Mouse (Mus musculus) CH12.LX (cell line): ENCODE data around the gene Ccdc157. TPM values are rescaled to one million over a fixed set of nuclear protein-coding genes. Genes with fewer than 3 reads are reported as not detected.

ENCODE experiments used
- DNase-seq: peaks from one replicate; pipeline ENCODE4 v3.0.0-alpha.2; 2013; ENCODE audit errors: extremely low read depth
- H3K27ac ChIP-seq: 2 replicates; pipeline ENCODE4 v1.5.1; 2012; ENCODE audit warnings: low read depth, mild to moderate bottlenecking, control low read depth, moderate library complexity; ENCODE audit not compliant: insufficient read depth
- H3K27me3 ChIP-seq: replicated peaks from 2 replicates; pipeline ENCODE3; 2012; ENCODE audit warnings: inconsistent platforms
- H3K36me3 ChIP-seq, 2 experiments: replicated peaks in 1 of 2; 2 replicates each; pipeline versions ENCODE3 to v1.6.1; 2012; ENCODE audit warnings: inconsistent platforms in 1 of 2, low read length in 1 of 2, mild to moderate bottlenecking in 1 of 2, mixed read lengths in 1 of 2, moderate library complexity in 1 of 2; ENCODE audit not compliant: control insufficient read depth in 1 of 2, insufficient read depth in 1 of 2
- H3K4me1 ChIP-seq, 2 experiments: 2 replicates each; pipeline ENCODE4 v1.6.1; 2012; ENCODE audit warnings: inconsistent platforms in 1 of 2, moderate library complexity in 1 of 2; ENCODE audit not compliant: insufficient read depth in 2 of 2, control insufficient read depth in 1 of 2
- H3K4me2 ChIP-seq: 2 replicates; pipeline ENCODE4 v1.6.1; 2012; ENCODE audit warnings: low read depth, mild to moderate bottlenecking, control low read depth; ENCODE audit not compliant: poor library complexity, insufficient read depth, severe bottlenecking
- H3K4me3 ChIP-seq, 3 experiments: fragments of 150-350 bp in 1 of 3; sonication (generic) in 1 of 3; replicated peaks in 1 of 3; 2 replicates each; pipeline versions ENCODE3 to v1.5.1; 2011 to 2012; ENCODE audit warnings: low read depth in 2 of 3, low read length in 2 of 3, mild to moderate bottlenecking in 2 of 3, moderate library complexity in 2 of 3, control low read depth in 1 of 3, improper control_type of control experiment in 1 of 3, inconsistent platforms in 1 of 3, mixed read lengths in 1 of 3; ENCODE audit not compliant: poor library complexity in 1 of 3
- H3K79me2 ChIP-seq: replicated peaks from 2 replicates; pipeline ENCODE4 v1.6.1; 2012; ENCODE audit warnings: mild to moderate bottlenecking, moderate library complexity; ENCODE audit not compliant: control insufficient read depth, poor library complexity, insufficient read depth, severe bottlenecking; ENCODE audit errors: extremely low read depth
- H3K9ac ChIP-seq: 2 replicates; pipeline ENCODE4 v1.6.1; 2012; ENCODE audit warnings: low read depth, mild to moderate bottlenecking, control low read depth, moderate library complexity; ENCODE audit not compliant: insufficient read depth
- H3K9me3 ChIP-seq: replicated peaks from 2 replicates; pipeline ENCODE3; 2012; ENCODE audit warnings: low read length, inconsistent platforms, mixed read lengths
- BHLHE40 ChIP-seq: IDR thresholded peaks from 2 replicates; pipeline ENCODE4 v1.6.1; 2011; ENCODE audit warnings: mild to moderate bottlenecking, low read depth, low read length, improper control_type of control experiment
- CHD1 ChIP-seq: IDR thresholded peaks from 2 replicates; pipeline ENCODE4 v1.6.1; 2012; ENCODE audit warnings: low read depth, low read length, improper control_type of control experiment, inconsistent platforms
- CHD2 ChIP-seq: IDR thresholded peaks from 2 replicates; pipeline ENCODE4 v1.6.1; 2011; ENCODE audit warnings: low read length, improper control_type of control experiment
- CTCF ChIP-seq, 2 experiments: IDR thresholded peaks in 1 of 2; conservative IDR thresholded peaks in 1 of 2; 2 replicates each; pipeline ENCODE4 v1.5.1; 2011 to 2012; ENCODE audit warnings: low read depth in 2 of 2, low read length in 2 of 2, improper control_type of control experiment in 1 of 2, inconsistent platforms in 1 of 2, mild to moderate bottlenecking in 1 of 2, moderate library complexity in 1 of 2
- E2F4 ChIP-seq: IDR thresholded peaks from 2 replicates; pipeline ENCODE4 v1.6.1; 2011; ENCODE audit warnings: low read depth, low read length, improper control_type of control experiment; ENCODE audit not compliant: insufficient replicate concordance
- ELF1 ChIP-seq: IDR thresholded peaks from 2 replicates; pipeline ENCODE4 v1.6.1; 2014; ENCODE audit warnings: low read depth, mild to moderate bottlenecking, inconsistent platforms, low read length, improper control_type of control experiment
- EP300 ChIP-seq: IDR thresholded peaks from 2 replicates; pipeline ENCODE4 v1.6.1; 2011; ENCODE audit warnings: low read length, improper control_type of control experiment
- ETS1 ChIP-seq: conservative IDR thresholded peaks from 2 replicates; pipeline ENCODE4 v1.6.1; 2012; ENCODE audit warnings: low read depth, mild to moderate bottlenecking, inconsistent platforms, low read length, improper control_type of control experiment, moderate library complexity
- GABPA ChIP-seq: IDR thresholded peaks from 2 replicates; pipeline ENCODE4 v1.6.1; 2012; ENCODE audit warnings: low read depth, low read length, improper control_type of control experiment, inconsistent platforms; ENCODE audit not compliant: insufficient replicate concordance
- HCFC1 ChIP-seq: IDR thresholded peaks from 2 replicates; pipeline ENCODE4 v1.6.1; 2012; ENCODE audit warnings: low read depth, mild to moderate bottlenecking, inconsistent platforms, low read length, improper control_type of control experiment
- IRF4 ChIP-seq: IDR thresholded peaks from 2 replicates; pipeline ENCODE4 v1.6.1; 2014; ENCODE audit warnings: low read depth, mild to moderate bottlenecking, inconsistent platforms, low read length, improper control_type of control experiment
- JUN ChIP-seq: IDR thresholded peaks from 2 replicates; pipeline ENCODE4 v1.6.1; 2011; ENCODE audit warnings: low read depth, mild to moderate bottlenecking, low read length, improper control_type of control experiment, moderate library complexity; ENCODE audit not compliant: insufficient read depth
- JUND ChIP-seq: conservative IDR thresholded peaks from 2 replicates; pipeline ENCODE4 v1.6.1; 2011; ENCODE audit warnings: low read depth, low read length, improper control_type of control experiment
- KAT2A ChIP-seq: IDR thresholded peaks from 2 replicates; pipeline ENCODE4 v1.6.1; 2012; ENCODE audit warnings: low read length, improper control_type of control experiment, inconsistent platforms; ENCODE audit not compliant: insufficient replicate concordance
- MAFK ChIP-seq: IDR thresholded peaks from 2 replicates; pipeline ENCODE4 v1.6.1; 2011; ENCODE audit warnings: low read length, improper control_type of control experiment; ENCODE audit not compliant: insufficient replicate concordance
- MAX ChIP-seq: IDR thresholded peaks from 2 replicates; pipeline ENCODE4 v1.6.1; 2011; ENCODE audit warnings: low read length, improper control_type of control experiment
- MAZ ChIP-seq: IDR thresholded peaks from 2 replicates; pipeline ENCODE4 v1.6.1; 2012; ENCODE audit warnings: low read depth, mild to moderate bottlenecking, inconsistent platforms, low read length, improper control_type of control experiment, moderate library complexity
- MEF2A ChIP-seq: IDR thresholded peaks from 2 replicates; pipeline ENCODE4 v1.6.1; 2014; ENCODE audit warnings: low read depth, mild to moderate bottlenecking, inconsistent platforms, low read length, improper control_type of control experiment, borderline replicate concordance
- MXI1 ChIP-seq: IDR thresholded peaks from 2 replicates; pipeline ENCODE4 v1.6.1; 2011; ENCODE audit warnings: mild to moderate bottlenecking, low read depth, low read length, improper control_type of control experiment
- MYC ChIP-seq: IDR thresholded peaks from 2 replicates; pipeline ENCODE4 v1.6.1; 2011; ENCODE audit warnings: low read depth, mild to moderate bottlenecking, improper control_type of control experiment, low read length
- NELFE ChIP-seq: IDR thresholded peaks from 2 replicates; pipeline ENCODE4 v1.6.1; 2011; ENCODE audit warnings: low read depth, low read length, improper control_type of control experiment
- NRF1 ChIP-seq: IDR thresholded peaks from 2 replicates; pipeline ENCODE4 v1.6.1; 2014; ENCODE audit warnings: low read depth, mild to moderate bottlenecking, inconsistent platforms, low read length, improper control_type of control experiment, moderate library complexity
- PAX5 ChIP-seq: IDR thresholded peaks from 2 replicates; pipeline ENCODE4 v1.6.1; 2012; ENCODE audit warnings: low read length, inconsistent platforms, mixed read lengths
- POLR2A ChIP-seq: IDR thresholded peaks from 2 replicates; pipeline ENCODE4 v1.6.1; 2011; ENCODE audit warnings: low read depth, mild to moderate bottlenecking, improper control_type of control experiment, low read length
- POLR2AphosphoS2 ChIP-seq: IDR thresholded peaks from 2 replicates; pipeline ENCODE4 v1.6.1; 2011; ENCODE audit warnings: low read depth, low read length, improper control_type of control experiment
- RAD21 ChIP-seq: IDR thresholded peaks from 2 replicates; pipeline ENCODE4 v1.6.1; 2011; ENCODE audit warnings: low read depth, mild to moderate bottlenecking, low read length, improper control_type of control experiment, moderate library complexity
- RCOR1 ChIP-seq: conservative IDR thresholded peaks from 2 replicates; pipeline ENCODE4 v1.6.1; 2012; ENCODE audit warnings: low read depth, mild to moderate bottlenecking, inconsistent platforms, low read length, improper control_type of control experiment
- SIN3A ChIP-seq: IDR thresholded peaks from 2 replicates; pipeline ENCODE4 v1.6.1; 2012; ENCODE audit warnings: low read length, improper control_type of control experiment, inconsistent platforms
- SMC3 ChIP-seq: IDR thresholded peaks from 2 replicates; pipeline ENCODE4 v1.6.1; 2011; ENCODE audit warnings: low read depth, low read length, improper control_type of control experiment
- TBP ChIP-seq: conservative IDR thresholded peaks from 2 replicates; pipeline ENCODE4 v1.6.1; 2011; ENCODE audit warnings: low read depth, low read length, improper control_type of control experiment
- TCF12 ChIP-seq: IDR thresholded peaks from 2 replicates; pipeline ENCODE4 v1.6.1; 2014; ENCODE audit warnings: low read depth, mild to moderate bottlenecking, inconsistent platforms, low read length, improper control_type of control experiment
- UBTF ChIP-seq: IDR thresholded peaks from 2 replicates; pipeline ENCODE4 v1.6.1; 2012; ENCODE audit warnings: low read depth, mild to moderate bottlenecking, inconsistent platforms, low read length, improper control_type of control experiment, moderate library complexity
- USF1 ChIP-seq: IDR thresholded peaks from 2 replicates; pipeline ENCODE4 v1.6.1; 2014; ENCODE audit warnings: low read depth, mild to moderate bottlenecking, inconsistent platforms, low read length, improper control_type of control experiment
- USF2 ChIP-seq: conservative IDR thresholded peaks from 2 replicates; pipeline ENCODE4 v1.6.1; 2011; ENCODE audit warnings: low read depth, low read length, improper control_type of control experiment
- ZC3H11A ChIP-seq: IDR thresholded peaks from 2 replicates; pipeline ENCODE4 v1.6.1; 2012; ENCODE audit warnings: low read depth, mild to moderate bottlenecking, inconsistent platforms, low read length, improper control_type of control experiment
- ZKSCAN1 ChIP-seq: IDR thresholded peaks from 2 replicates; pipeline ENCODE4 v1.6.1; 2012; ENCODE audit warnings: low read depth, inconsistent platforms, low read length, improper control_type of control experiment, borderline replicate concordance
- ZMIZ1 ChIP-seq: IDR thresholded peaks from 2 replicates; pipeline ENCODE4 v1.6.1; 2012; ENCODE audit warnings: low read depth, mild to moderate bottlenecking, inconsistent platforms, low read length, improper control_type of control experiment
- ZNF384 ChIP-seq: IDR thresholded peaks from 2 replicates; pipeline ENCODE4 v1.6.1; 2012; ENCODE audit warnings: low read depth, low read length, improper control_type of control experiment, inconsistent platforms
- dilution Hi-C: fragments of 300-500 bp; cut with MboI; formaldehyde crosslinking; loops from 2 replicates; pipeline ENCODE4 v1.14.3; 2020; ENCODE audit warnings: low sequenced_read_pairs; ENCODE audit not compliant: extremely low pct_unique_long_range_greater_than_20kb, extremely low pct_ligation_motif_present
- in situ Hi-C: fragments of 300-500 bp; cut with MboI; formaldehyde crosslinking; loops from 3 replicates; pipeline ENCODE4 v1.14.3; 2019; ENCODE audit warnings: low sequenced_read_pairs, low pct_ligation_motif_present, low pct_unique_long_range_greater_than_20kb, mixed read lengths
- polyA plus RNA-seq: library from polyadenylated mRNA; unstranded; fragments of >175 nt; gene quantifications from 2 replicates; pipeline ENCODE4 v1.2.1, GENCODE M21; 2012; ENCODE audit warnings: low read depth; ENCODE audit not compliant: insufficient read length
- total RNA-seq, 2 experiments: library from RNA; depleted of rRNA; stranded (reverse); fragments of 300-350 nt in 1 of 2; fragments of >200 nt in 1 of 2; gene quantifications; 2 replicates each; pipeline ENCODE4 v1.2.3; 2012 to 2014

Ccdc157 gene
- total and polyA plus RNA-seq, 3 experiments: 2.3 to 4.4 (median 4.0) TPM

DNA sequence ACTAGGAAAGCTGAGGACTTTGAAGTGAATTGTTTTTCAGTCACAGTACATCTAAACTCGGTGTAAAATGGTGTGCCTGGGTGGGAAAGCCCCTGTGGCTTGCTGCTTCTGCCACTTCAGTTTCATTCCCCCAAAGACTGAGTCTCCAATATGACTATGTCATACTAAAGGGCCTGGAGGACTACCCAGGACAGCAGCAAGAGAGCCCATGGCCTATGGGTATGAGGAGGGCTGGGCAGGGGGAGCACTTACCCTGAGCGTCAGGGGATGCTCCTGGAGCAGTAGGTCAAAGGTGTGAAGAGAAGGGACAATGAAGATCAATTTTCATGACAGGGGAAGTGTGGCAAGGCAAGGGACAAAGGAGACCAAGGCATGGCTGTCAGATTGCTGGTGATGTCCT, 21.1 kb downstream of the Ccdc157 start:
- peak overlapping the region in 1 of 3 experiments; percentile 16 for H3K4me3 ChIP-seq
- dilution Hi-C loops (no loop called here), in situ Hi-C loops (loop anchor here (5.0 kb wide), 1 partner anchor 68 kb away; no protein-coding TSS in a partner anchor)
- H3K4me1 ChIP-seq: peaks cover 32 to 65% of the 10 kb centered on the region in 2 experiments
- H3K9ac ChIP-seq: peak overlapping the region; percentile 52
- peak; percentile 65 for DNase-seq
- H3K27ac ChIP-seq: peak overlapping the region; percentile 93
- H3K9me3 ChIP-seq: no peaks in the 10 kb centered on the region
- H3K79me2 ChIP-seq: peaks cover 20% of the 10 kb centered on the region
- TF ChIP-seq MAZ (0 out of 2 replicates have a peak, but pooled peaks have one; percentile 37), BHLHE40 (no peak; the same call in 1 of the 2 replicates), MXI1 (peak; percentile 51; the same call in 1 of the 2 replicates), USF2 (no peak), MAX (0 out of 2 replicates have a peak, but pooled peaks have one; percentile 12), NELFE (no peak; the same call in 1 of the 2 replicates), ZC3H11A (no peak), TCF12 (peak; percentile 56), MAFK (0 out of 2 replicates have a peak, but pooled peaks have one; percentile 29), TBP (peak; percentile 75), SMC3 (0 out of 2 replicates have a peak, but pooled peaks have one; percentile 5), ZMIZ1 (no peak), MEF2A (peak; percentile 79; the same call in 1 of the 2 replicates), GABPA (no peak), ELF1 (peak; percentile 24; the same call in 1 of the 2 replicates), JUN (no peak), NRF1 (no peak), ZNF384 (no peak), JUND (no peak), IRF4 (peak; percentile 77), ETS1 (0 out of 2 replicates have a peak, but pooled peaks have one; percentile 27), ZKSCAN1 (no peak), UBTF (no peak; the same call in 1 of the 2 replicates), CTCF (conservative IDR thresholded peaks at IDR 0.05 in 1 of 2, IDR thresholded peaks at IDR 0.05 in 1 of 2; ENCODE audit: low read depth in 2 of 2, low read length in 2 of 2) (no peak), CHD1 (0 out of 2 replicates have a peak, but pooled peaks have one; percentile 31), MYC (peak; percentile 65), EP300 (peak; percentile 49; the same call in 1 of the 2 replicates), E2F4 (no peak), SIN3A (0 out of 2 replicates have a peak, but pooled peaks have one; percentile 22), PAX5 (no peak), CHD2 (no peak; the same call in 1 of the 2 replicates), USF1 (no peak), RCOR1 (0 out of 2 replicates have a peak, but pooled peaks have one; percentile 32), POLR2A (no peak; the same call in 1 of the 2 replicates), POLR2AphosphoS2 (no peak), HCFC1 (no peak; the same call in 1 of the 2 replicates), RAD21 (no peak), KAT2A (no peak)
- H3K36me3 ChIP-seq: peaks cover 43 to 66% of the 10 kb centered on the region in 2 experiments
- H3K27me3 ChIP-seq: no peaks in the 10 kb centered on the region
- H3K4me2 ChIP-seq: peak overlapping the region; percentile 58
